Mouse (Mus musculus): Measurements from ENCODE around the gene Olfr1205. TPM values are rescaled to one million over a fixed set of nuclear protein-coding genes. Genes with fewer than 3 reads are reported as not detected.

The Olfr1205 gene
- polyA plus RNA-seq (2017; shearing (Covaris generic)) = under 1 TPM in 1 of 2 experiments, not detected in 1; 0.07 TPM

DNA sequence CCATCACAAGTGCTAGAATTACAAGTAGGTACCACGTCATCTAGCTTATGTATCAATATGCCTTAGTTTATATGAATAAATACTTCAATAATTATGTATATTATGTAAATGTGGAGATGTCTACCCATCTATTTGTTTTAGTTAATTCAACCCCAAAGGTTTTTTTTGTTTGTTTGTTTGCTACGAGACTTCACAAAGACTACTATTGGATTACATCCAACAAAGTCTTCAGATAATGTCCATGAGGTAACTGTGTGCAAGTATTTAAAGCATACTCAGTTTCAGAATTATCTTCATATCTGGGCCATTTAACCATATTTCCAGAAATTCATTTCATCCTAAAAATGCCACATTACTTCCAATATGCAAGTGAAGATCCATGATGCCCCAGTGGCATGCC, at the start of gene Olfr1205:
Gene Olfr1205 (plus strand): TSS at position 301 of the 400 bp plus-strand sequence.
- ATAC-seq = no peak

DNA sequence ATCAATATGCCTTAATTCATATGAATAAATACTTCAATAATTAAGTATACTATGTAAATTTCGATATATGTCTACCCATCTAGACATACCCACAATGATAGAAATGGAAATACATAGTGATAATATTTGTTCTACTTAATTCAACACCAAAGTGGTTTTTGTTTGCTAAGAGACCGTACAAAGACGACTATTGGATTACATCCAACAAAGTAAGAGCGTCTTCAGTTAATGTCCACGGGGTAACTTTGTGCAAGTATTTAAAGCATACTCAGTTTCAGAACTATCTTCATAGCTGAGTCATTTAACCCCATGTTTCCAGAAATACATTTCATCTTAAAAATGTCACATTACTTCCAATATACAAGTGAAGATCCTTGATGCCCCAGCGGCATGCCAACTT, 36.8 kb upstream of the Olfr1205 start, which contains the start of gene Olfr1201:
Gene Olfr1201 (plus strand): TSS at position 301 of the 400 bp plus-strand sequence.
- no peak for ATAC-seq

DNA sequence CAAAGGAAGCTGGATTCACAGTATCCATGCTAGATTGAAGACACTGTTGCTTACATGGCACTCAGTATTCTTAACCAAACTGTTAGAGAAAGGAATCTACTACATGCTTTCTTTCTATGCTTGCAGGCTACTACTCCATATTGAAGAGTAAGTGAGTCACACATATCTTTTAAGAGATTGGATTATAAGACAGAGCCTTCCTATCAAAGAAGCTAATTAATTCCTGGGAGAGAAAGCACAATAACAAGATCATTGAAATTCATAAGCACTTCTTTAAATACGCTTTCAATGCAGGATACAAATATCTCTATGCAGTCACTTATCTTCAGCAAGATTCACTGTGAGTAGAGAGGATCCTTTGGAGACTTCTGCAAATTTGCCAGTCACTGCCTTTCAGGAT, 15.3 kb upstream of the Olfr1205 start, which contains the start of gene Olfr1202:
Gene Olfr1202 (plus strand): TSS at position 301 of the 400 bp plus-strand sequence.
- ATAC-seq = no peak

DNA sequence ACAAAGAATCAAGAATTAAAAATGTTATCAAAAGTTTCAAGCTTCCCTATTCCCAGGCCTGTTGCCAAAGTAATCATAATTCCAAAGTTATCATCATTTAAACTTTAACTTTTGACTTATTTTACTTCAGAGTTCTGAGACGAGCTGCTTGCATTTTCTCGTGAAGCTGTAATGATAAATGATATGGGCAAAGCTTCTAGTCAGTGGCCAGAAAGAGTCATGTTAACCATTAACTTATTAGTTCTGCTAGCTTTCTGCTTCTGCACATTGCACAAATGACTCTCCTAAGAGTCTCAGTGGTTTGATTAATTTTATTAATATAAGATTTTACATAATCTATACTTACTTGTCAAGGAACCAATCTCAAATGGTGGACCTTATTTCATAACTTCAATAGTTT, 8.9 kb downstream of the Olfr1205 start:
- no peak for ATAC-seq

DNA sequence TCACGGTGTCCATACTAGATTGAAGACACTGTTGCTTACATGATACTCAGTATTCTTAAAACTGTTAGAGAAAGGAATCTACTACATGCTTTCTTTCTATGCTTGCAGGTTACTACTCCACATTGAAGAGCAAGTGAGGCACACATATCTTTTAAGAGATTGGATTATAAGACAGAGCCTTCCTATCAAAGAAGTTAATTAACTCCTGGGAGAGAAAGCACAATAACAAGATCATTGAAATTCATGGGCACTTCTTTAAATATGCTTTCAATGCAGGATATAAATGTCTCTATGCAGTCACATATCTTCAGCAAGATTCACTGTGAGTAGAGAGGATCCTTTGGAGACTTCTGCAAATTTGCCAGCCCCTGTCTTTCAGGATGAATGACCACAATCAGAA, 19.5 kb downstream of the Olfr1205 start, which contains the start of gene Olfr1204:
Gene Olfr1204 (plus strand): TSS at position 301 of the 400 bp plus-strand sequence.
- no peak for ATAC-seq

DNA sequence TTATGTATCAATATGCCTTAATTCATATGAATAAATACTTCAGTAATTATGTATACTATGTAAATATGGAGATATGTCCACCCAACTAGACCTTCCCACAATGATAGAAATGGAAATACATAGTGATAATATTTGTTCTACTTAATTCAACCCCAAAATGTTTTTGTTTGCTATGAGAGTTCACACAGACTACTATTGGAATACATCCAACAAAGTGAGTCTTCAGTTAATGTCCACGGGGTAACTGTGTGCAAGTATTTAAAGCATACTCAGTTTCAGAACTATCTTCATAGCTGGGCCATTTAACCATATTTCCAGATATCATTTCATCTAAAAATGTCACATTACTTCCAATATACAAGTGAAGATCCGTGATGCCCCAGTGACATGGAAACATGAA, 33.4 kb downstream of the Olfr1205 start, which contains the start of gene Olfr1206:
Gene Olfr1206 (plus strand): TSS at position 301 of the 400 bp plus-strand sequence.
- ATAC-seq = no peak

Other genes with a start within 250 kb of the Olfr1205 start
- gene Olfr1189, start 243.3 kb upstream of the Olfr1205 start, polyA plus RNA-seq (2017; shearing (Covaris generic)) = not detected
- gene Olfr1191-ps1, start 189.2 kb upstream of the Olfr1205 start, polyA plus RNA-seq (2017; shearing (Covaris generic)) = not detected
- not detected for gene Olfr1192-ps1, start 181.2 kb upstream of the Olfr1205 start, polyA plus RNA-seq (2017; shearing (Covaris generic))
- not detected for gene Olfr1193, start 154.1 kb upstream of the Olfr1205 start, polyA plus RNA-seq (2017; shearing (Covaris generic))
- under 1 TPM in 1 of 2 experiments, not detected in 1; 0.17 TPM for gene Olfr1195, start 140.6 kb upstream of the Olfr1205 start, polyA plus RNA-seq (2017; shearing (Covaris generic))
- gene Olfr1196, start 125.1 kb upstream of the Olfr1205 start, polyA plus RNA-seq (2017; shearing (Covaris generic)) = not detected
- not detected for gene Olfr1197, start 97.4 kb upstream of the Olfr1205 start, polyA plus RNA-seq (2017; shearing (Covaris generic))
- not detected for gene Olfr1198, start 78.4 kb upstream of the Olfr1205 start, polyA plus RNA-seq (2017; shearing (Covaris generic))
- not detected for gene Olfr1199, start 69.3 kb upstream of the Olfr1205 start, polyA plus RNA-seq (2017; shearing (Covaris generic))
- not detected for gene Olfr1200, start 59.2 kb upstream of the Olfr1205 start, polyA plus RNA-seq (2017; shearing (Covaris generic))
- not detected for gene Olfr1201, start 36.7 kb upstream of the Olfr1205 start, polyA plus RNA-seq (2017; shearing (Covaris generic))
- not detected for gene Olfr1202, start 15.2 kb upstream of the Olfr1205 start, polyA plus RNA-seq (2017; shearing (Covaris generic))
- gene Olfr1204, start 19.6 kb downstream of the Olfr1205 start, polyA plus RNA-seq (2017; shearing (Covaris generic)) = not detected
- gene Olfr1206, start 33.5 kb downstream of the Olfr1205 start, polyA plus RNA-seq (2017; shearing (Covaris generic)) = under 1 TPM in 1 of 2 experiments, not detected in 1; 0.29 TPM
- under 1 TPM in 1 of 2 experiments, not detected in 1; 0.21 TPM for gene Olfr1208, start 72.6 kb downstream of the Olfr1205 start, polyA plus RNA-seq (2017; shearing (Covaris generic))
- not detected for gene Olfr1209, start 85.4 kb downstream of the Olfr1205 start, polyA plus RNA-seq (2017; shearing (Covaris generic))
- not detected for gene Olfr1211, start 108.4 kb downstream of the Olfr1205 start, polyA plus RNA-seq (2017; shearing (Covaris generic))
- gene Olfr1212, start 124.2 kb downstream of the Olfr1205 start, polyA plus RNA-seq (2017; shearing (Covaris generic)) = not detected
- not detected for gene Gm13762, start 150.5 kb downstream of the Olfr1205 start, polyA plus RNA-seq (2017; shearing (Covaris generic))
- gene Olfr1214, start 162.9 kb downstream of the Olfr1205 start, polyA plus RNA-seq (2017; shearing (Covaris generic)) = not detected
- gene Olfr1215, start 177.2 kb downstream of the Olfr1205 start, polyA plus RNA-seq (2017; shearing (Covaris generic)) = not detected
- gene Olfr1216, start 188.6 kb downstream of the Olfr1205 start, polyA plus RNA-seq (2017; shearing (Covaris generic)) = not detected
- not detected for gene Olfr1217, start 202.3 kb downstream of the Olfr1205 start, polyA plus RNA-seq (2017; shearing (Covaris generic))
- gene Olfr1218, start 231.4 kb downstream of the Olfr1205 start, polyA plus RNA-seq (2017; shearing (Covaris generic)) = not detected

All from activated CD4-positive, CD25-positive, alpha-beta regulatory T cell, adult 4 months (primary cell).